Mouse (Mus musculus) cerebellum, adult (tissue): Measurements from ENCODE around the gene Olfr480.

Source experiments
- ATAC-seq: cut with Nextera tagmentation; 2 replicates; pipeline ENCODE4 v1.9.2; 2017; ENCODE audit warnings: mild to moderate bottlenecking, moderate library complexity, mixed read lengths; ENCODE audit not compliant: insufficient number of reproducible peaks, low FRiP score, low TSS enrichment

Gene Olfr480

DNA sequence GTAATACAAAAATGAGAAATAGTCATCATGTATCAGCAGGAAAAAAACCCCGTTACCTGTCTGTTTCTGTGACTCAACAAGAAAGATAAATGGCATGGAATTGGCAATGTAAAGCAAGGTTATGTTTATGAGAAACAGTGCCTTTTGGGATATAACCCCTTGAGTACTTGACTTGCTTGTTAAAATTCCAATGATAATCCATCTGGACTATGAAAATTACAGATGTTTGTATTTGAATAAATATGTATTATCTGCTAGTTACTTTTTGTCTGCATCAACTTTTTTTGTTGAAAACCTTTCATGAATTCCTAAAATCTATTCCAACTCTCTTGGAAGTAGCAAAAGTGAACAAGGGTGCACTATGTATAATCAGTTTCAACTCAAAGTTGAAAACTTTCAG, at the start of gene Olfr480:
Gene Olfr480 (minus strand): TSS at position 101 of the 400 bp plus-strand sequence.
- no peak for ATAC-seq

DNA sequence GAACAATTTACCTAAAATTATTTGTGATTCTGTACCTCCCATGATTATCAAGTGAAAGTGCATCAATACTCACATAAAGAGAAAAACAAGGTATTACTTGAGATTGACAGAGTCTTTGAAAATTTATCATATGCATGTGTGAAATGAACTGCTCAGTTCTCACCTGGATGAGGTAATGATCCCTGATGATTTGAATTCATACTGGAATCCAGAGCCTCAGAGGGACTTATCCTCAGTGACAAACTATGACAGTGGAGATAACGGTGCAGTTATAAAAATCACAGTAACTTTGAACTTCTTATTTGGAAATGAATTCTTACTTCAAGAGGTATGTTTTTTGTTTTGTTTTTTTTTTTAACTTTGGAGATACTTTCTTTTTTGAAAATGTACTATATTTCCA, 33.4 kb upstream of the Olfr480 start, which contains the start of gene Olfr483:
Gene Olfr483 (plus strand): TSS at position 301 of the 400 bp plus-strand sequence.
- no peak for ATAC-seq

DNA sequence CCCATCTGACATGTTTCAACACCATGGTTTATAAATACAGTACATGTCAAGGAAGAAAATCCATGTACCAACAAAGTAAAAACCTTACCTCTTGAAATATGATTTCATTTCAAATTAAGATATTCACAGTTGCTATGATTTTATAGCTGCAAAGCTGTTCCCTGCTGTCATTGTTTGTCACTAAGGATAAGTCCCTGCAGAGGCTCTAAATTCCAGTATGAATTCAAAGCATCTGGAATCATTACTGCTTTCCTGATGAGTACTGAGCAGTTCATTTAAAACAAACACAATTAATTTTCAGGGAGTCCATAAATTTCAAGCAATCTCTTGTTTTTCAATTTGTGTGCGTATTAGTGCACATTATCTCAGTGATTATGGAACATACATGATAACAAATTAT, 30.3 kb upstream of the Olfr480 start, which contains the start of gene Olfr482:
Gene Olfr482 (minus strand): TSS at position 101 of the 400 bp plus-strand sequence.
- ATAC-seq: no peak

DNA sequence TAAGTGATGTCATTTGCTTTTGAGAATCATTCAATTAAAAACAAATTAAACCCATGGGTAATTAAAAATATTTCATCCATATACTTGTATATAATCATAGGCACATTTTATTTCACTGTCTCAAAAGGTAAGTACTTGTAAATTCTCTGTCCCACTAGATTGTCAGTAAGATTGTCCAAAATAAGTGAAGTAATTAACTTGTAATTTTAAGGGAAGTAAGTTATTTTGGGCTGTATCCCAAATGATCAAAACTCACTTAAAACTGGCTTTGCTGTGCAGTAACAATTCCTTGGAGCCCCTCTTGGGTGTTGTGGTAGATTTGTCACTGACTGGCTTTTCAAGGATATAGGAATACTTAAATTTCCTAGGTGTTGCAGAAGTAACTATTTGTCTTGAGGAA, 12.4 kb upstream of the Olfr480 start, which contains the start of gene Olfr481:
Gene Olfr481 (plus strand): TSS at position 301 of the 400 bp plus-strand sequence.
- no peak for ATAC-seq

DNA sequence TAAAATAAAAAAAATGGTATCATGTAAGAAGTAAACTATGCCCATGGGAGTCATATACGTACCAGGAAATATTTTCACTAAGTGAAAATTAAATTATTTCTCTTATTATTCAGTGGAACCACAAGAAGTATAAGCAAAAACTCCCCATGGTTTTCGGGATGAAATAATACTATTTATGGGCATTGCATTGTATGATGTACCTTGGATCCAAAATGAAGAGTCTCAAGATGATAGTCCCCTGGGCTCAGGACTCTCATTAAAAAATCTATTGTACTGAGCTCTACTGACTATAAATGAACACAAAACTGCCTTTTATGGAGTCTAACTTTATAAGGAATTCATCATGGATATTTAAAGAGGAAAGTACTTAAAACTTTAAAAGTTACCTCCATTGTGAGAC, 16.8 kb downstream of the Olfr480 start, which contains the start of gene Olfr479:
Gene Olfr479 (plus strand): TSS at position 301 of the 400 bp plus-strand sequence.
- ATAC-seq: no peak

DNA sequence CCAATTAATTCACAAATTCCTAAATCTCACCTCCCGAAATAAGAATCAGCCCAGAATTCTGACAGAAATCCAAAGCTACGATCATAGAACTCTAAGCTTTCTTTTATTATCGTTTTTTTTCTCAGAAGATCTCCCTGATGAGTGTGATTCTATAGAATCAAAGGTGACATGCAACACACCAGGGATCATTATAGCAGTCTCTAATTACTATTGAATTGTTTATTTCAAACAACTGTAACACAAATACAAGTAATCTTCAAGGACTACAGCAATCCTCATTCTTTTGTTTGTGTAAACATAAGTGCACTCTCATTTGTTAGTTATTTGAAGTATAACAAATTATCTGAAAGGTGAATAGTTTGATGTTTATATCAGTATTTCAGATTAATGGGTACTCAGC, 33.3 kb downstream of the Olfr480 start, which contains the start of gene Olfr478:
Gene Olfr478 (minus strand): TSS at position 101 of the 400 bp plus-strand sequence.
- ATAC-seq: no peak
